Mouse (Mus musculus) heart, adult 2 months (tissue): ENCODE data around the gene Gnl3.

Experiments
- CTCF ChIP-seq: fragments of 200-600 bp; IDR thresholded peaks from 2 replicates; pipeline ENCODE4 v1.8.1; 2022; ENCODE audit warnings: antibody characterized with exemption, mild to moderate bottlenecking, moderate library complexity
- EP300 ChIP-seq: fragments of 200-500 bp; IDR thresholded peaks from 2 replicates; pipeline ENCODE4 v1.6.1; 2011; ENCODE audit warnings: low read depth, low read length, control low read depth; ENCODE audit not compliant: insufficient read depth
- POLR2A ChIP-seq: fragments of 200-500 bp; IDR thresholded peaks from 2 replicates; pipeline ENCODE4 v1.6.1; 2011; ENCODE audit warnings: mild to moderate bottlenecking, low read depth, low read length, control low read depth; ENCODE audit not compliant: insufficient read depth

- no peak for TF ChIP-seq POLR2A
- no peak for TF ChIP-seq CTCF
- TF ChIP-seq EP300, result no peak
Observed at GRCm38 (mm10) chr14:30996417-30996816, 22.5 kb downstream of the Gnl3 start.
